Mouse (Mus musculus): ENCODE results near the gene Snx29. TPM values are rescaled to one million over a fixed set of nuclear protein-coding genes. Genes with fewer than 3 reads are reported as not detected.
A peak's percentile ranks its signal among the peaks of the same experiment; 100 is the strongest.

Gene Snx29
- polyA plus RNA-seq, 1 experiment from 2014 or later = 10.0 TPM

GRCm38 (mm10) chr16:11424568-11425145, 101.9 kb downstream of the Snx29 start:
- DNase-seq (ENCODE audit: low spot score) = no peak
- no peak for TF ChIP-seq EP300 (IDR thresholded peaks at IDR 0.05)
- TF ChIP-seq CTCF (IDR thresholded peaks at IDR 0.05) = no peak
- WGBS = 89% methylated on average over 9 of the region's 9 CpGs

GRCm38 (mm10) chr16:11425279-11425678, 102.6 kb downstream of the Snx29 start:
- Histone ChIP-seq H3K36me3 (ENCODE audit: insufficient read depth, low read length) (no peaks in the 10 kb centered on the region), H3K27ac (ENCODE audit: low read length) (0 out of 2 replicates have a peak overlapping the region, but pooled peaks have one; percentile 2), H3K9ac (replicated peaks; ENCODE audit: low read depth) (no peak overlapping the region), H3K9me3 (ENCODE audit: low read length) (no peaks in the 10 kb centered on the region), H3K4me3 (ENCODE audit: low read depth, low read length) (no peak overlapping the region), H3K27me3 (replicated peaks; ENCODE audit: insufficient read depth, low read length) (no peaks in the 10 kb centered on the region), H3K4me2 (replicated peaks; ENCODE audit: low read depth, low read length) (no peak overlapping the region), H3K4me1 (ENCODE audit: insufficient read depth, low read depth, low read length) (no peaks in the 10 kb centered on the region)
- DNase-seq (ENCODE audit: low spot score) (peak; percentile 71), ATAC-seq (peak; percentile 51)
- WGBS = 47% methylated on average over 7 of the region's 7 CpGs
- TF ChIP-seq EP300 (IDR thresholded peaks at IDR 0.05) (no peak), CTCF (IDR thresholded peaks at IDR 0.05) (no peak)

More at GRCm38 (mm10) chr16:11424568-11425145, 101.9 kb downstream of the Snx29 start:
- Histone ChIP-seq H3K4me3 (ENCODE audit: low read depth, low read length) (no peak overlapping the region), H3K27me3 (replicated peaks; ENCODE audit: insufficient read depth, low read length) (no peaks in the 10 kb centered on the region), H3K9ac (replicated peaks; ENCODE audit: low read depth) (no peak overlapping the region), H3K4me1 (ENCODE audit: insufficient read depth, low read depth, low read length) (no peaks in the 10 kb centered on the region), H3K27ac (ENCODE audit: low read length) (0 out of 2 replicates have a peak overlapping the region, but pooled peaks have one; percentile 20), H3K4me2 (replicated peaks; ENCODE audit: low read depth, low read length) (no peak overlapping the region), H3K9me3 (ENCODE audit: low read length) (no peaks in the 10 kb centered on the region), H3K36me3 (ENCODE audit: insufficient read depth, low read length) (no peaks in the 10 kb centered on the region)
- no peak for ATAC-seq

- no peak overlapping the region for H3K9ac ChIP-seq (replicated peaks; ENCODE audit: low read depth)
- H3K4me2 ChIP-seq (replicated peaks; ENCODE audit: low read depth, low read length) = no peak overlapping the region
- H3K27me3 ChIP-seq (replicated peaks; ENCODE audit: insufficient read depth, low read length) = no peaks in the 10 kb centered on the region
- no peaks in the 10 kb centered on the region for H3K36me3 ChIP-seq (ENCODE audit: insufficient read depth, low read length)
- H3K27ac ChIP-seq (ENCODE audit: low read length) = no peak overlapping the region
- no peaks in the 10 kb centered on the region for H3K9me3 ChIP-seq (ENCODE audit: low read length)
- no peak for TF ChIP-seq CTCF (IDR thresholded peaks at IDR 0.05)
- DNase-seq (ENCODE audit: low spot score) = no peak
- H3K4me1 ChIP-seq (ENCODE audit: insufficient read depth, low read depth, low read length) = no peaks in the 10 kb centered on the region
- ATAC-seq = no peak
- 64% methylated on average over 8 of the region's 8 CpGs for WGBS
- no peak overlapping the region for H3K4me3 ChIP-seq (ENCODE audit: low read depth, low read length)
Measured at GRCm38 (mm10) chr16:11426810-11427537, 104.3 kb downstream of the Snx29 start.

DNA sequence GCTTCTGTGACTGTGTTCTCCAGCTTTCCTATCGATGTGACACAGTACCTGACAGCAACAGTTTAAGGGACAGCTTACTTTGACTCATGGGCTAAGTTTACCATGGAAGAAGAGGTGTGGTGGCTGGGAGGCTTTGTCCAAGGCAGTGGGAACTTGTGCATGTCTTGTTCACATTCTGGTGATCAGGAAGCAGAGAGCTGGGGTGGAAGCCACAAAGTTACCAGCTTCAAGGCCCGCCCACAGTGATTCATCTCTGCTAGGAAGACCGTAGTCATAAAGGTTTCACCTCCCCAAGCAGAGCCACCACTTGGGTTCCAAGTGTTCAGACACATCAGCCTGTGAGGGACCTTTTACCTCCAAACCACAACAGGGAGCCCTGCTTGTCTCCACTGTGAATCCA, 107.1 kb downstream of the Snx29 start:
- ATAC-seq (no peak), DNase-seq (ENCODE audit: low spot score) (no peak)
- Histone ChIP-seq H3K4me3 (ENCODE audit: low read depth, low read length) (no peak overlapping the region), H3K36me3 (ENCODE audit: insufficient read depth, low read length) (no peaks in the 10 kb centered on the region), H3K27me3 (replicated peaks; ENCODE audit: insufficient read depth, low read length) (no peaks in the 10 kb centered on the region), H3K9me3 (ENCODE audit: low read length) (no peaks in the 10 kb centered on the region), H3K4me1 (ENCODE audit: insufficient read depth, low read depth, low read length) (no peaks in the 10 kb centered on the region), H3K9ac (replicated peaks; ENCODE audit: low read depth) (no peak overlapping the region), H3K27ac (ENCODE audit: low read length) (no peak overlapping the region), H3K4me2 (replicated peaks; ENCODE audit: low read depth, low read length) (no peak overlapping the region)
- WGBS = 85% methylated on average over 3 of the region's 3 CpGs
- no peak for TF ChIP-seq CTCF (IDR thresholded peaks at IDR 0.05)
- no peak for TF ChIP-seq EP300 (IDR thresholded peaks at IDR 0.05)

DNA sequence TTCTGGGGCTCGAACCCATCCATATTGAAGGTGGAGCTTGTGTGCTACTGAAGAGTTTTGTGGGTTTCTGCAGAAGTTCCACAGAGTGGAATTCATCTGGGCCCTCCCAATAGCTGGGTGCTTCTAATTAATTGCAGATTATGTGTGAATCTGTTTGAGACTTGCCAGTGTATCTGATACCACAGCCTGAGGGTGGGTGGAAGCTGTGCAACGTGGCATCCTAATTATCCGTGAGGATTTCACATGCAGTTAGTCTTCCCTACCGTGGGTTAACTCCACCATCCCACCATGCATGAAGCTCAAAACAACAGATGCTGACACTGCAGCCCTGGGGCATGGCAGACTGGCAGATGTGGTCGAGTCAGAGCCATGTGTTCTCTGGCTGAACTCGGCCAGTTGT, 107.8 kb downstream of the Snx29 start:
- no peak overlapping the region for H3K4me3 ChIP-seq (ENCODE audit: low read depth, low read length)
- DNase-seq (ENCODE audit: low spot score) (no peak), ATAC-seq (no peak)
- no peaks in the 10 kb centered on the region for H3K9me3 ChIP-seq (ENCODE audit: low read length)
- H3K4me1 ChIP-seq (ENCODE audit: insufficient read depth, low read depth, low read length) = no peaks in the 10 kb centered on the region
- H3K9ac ChIP-seq (replicated peaks; ENCODE audit: low read depth) = no peak overlapping the region
- H3K36me3 ChIP-seq (ENCODE audit: insufficient read depth, low read length) = no peaks in the 10 kb centered on the region
- WGBS = 92% methylated on average over 6 of the region's 6 CpGs
- no peaks in the 10 kb centered on the region for H3K27me3 ChIP-seq (replicated peaks; ENCODE audit: insufficient read depth, low read length)
- TF ChIP-seq CTCF (IDR thresholded peaks at IDR 0.05) (no peak), EP300 (IDR thresholded peaks at IDR 0.05) (no peak)
- H3K4me2 ChIP-seq (replicated peaks; ENCODE audit: low read depth, low read length) = no peak overlapping the region
- no peak overlapping the region for H3K27ac ChIP-seq (ENCODE audit: low read length)

DNA sequence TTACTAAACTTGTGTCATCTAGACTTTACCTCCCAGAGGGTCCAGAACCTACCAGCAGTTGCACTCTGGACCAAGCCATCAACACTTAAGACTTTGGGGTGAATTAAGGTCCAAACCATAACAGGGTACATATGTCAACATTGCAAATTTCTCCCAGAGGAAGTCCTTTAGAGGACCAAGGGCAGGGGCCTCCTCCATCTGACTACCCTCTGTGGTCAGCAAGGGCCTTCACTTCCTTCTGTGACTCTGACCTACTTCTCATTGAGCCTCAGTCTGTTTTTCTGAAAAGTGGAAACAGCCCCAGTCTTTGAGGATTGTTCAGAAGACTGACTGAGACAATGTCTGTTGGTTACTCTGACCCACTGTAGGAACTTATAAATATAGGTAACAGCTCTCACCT, 111.1 kb downstream of the Snx29 start:
- no peak overlapping the region for H3K4me2 ChIP-seq (replicated peaks; ENCODE audit: low read depth, low read length)
- no peaks in the 10 kb centered on the region for H3K27me3 ChIP-seq (replicated peaks; ENCODE audit: insufficient read depth, low read length)
- H3K9me3 ChIP-seq (ENCODE audit: low read length) = no peaks in the 10 kb centered on the region
- H3K27ac ChIP-seq (ENCODE audit: low read length) = no peak overlapping the region
- no peaks in the 10 kb centered on the region for H3K36me3 ChIP-seq (ENCODE audit: insufficient read depth, low read length)
- H3K4me3 ChIP-seq (ENCODE audit: low read depth, low read length) = no peak overlapping the region
- peaks cover 7% of the 10 kb centered on the region; the same call in 1 of the 2 replicates for H3K4me1 ChIP-seq (ENCODE audit: insufficient read depth, low read depth, low read length)
- TF ChIP-seq EP300 (IDR thresholded peaks at IDR 0.05) = no peak
- no peak for TF ChIP-seq CTCF (IDR thresholded peaks at IDR 0.05)
- ATAC-seq = no peak; the same call in 1 of the 2 replicates
- H3K9ac ChIP-seq (replicated peaks; ENCODE audit: low read depth) = no peak overlapping the region
- peak; percentile 50 for DNase-seq (ENCODE audit: low spot score)
